Comparison of ENCODE assay signal across 20 mouse cellular contexts in genomic region chr6:100233061-100233460, GRCm38 (mm10). TPM values are rescaled to one million over a fixed set of nuclear protein-coding genes. Genes with fewer than 3 reads are reported as not detected.
DNase-seq lines count a peak whose midpoint lies in the region; ATAC-seq and TF ChIP-seq lines count a peak whose summit lies in the region.
"Had no signal": no experiment of that assay in that cellular context is flagged by ENCODE, and none has a peak within 500 bp of the region (broad histone marks: within the 10 kb centered on the region; RNA-seq: fewer than 3 reads in every experiment).

No protein-coding gene starts in this region.

- no peaks in the 10 kb centered on the region for H3K9me3 ChIP-seq in intestine, embryonic 15.5 days
- H3K9me3 ChIP-seq in intestine, postnatal 0 days (ENCODE audit: control insufficient read depth) = no peaks in the 10 kb centered on the region
- no peaks in the 10 kb centered on the region for H3K9me3 ChIP-seq in liver, embryonic 15.5 days (replicated peaks)
- H3K9me3 ChIP-seq in liver, embryonic 11.5 days (ENCODE audit: control insufficient read depth, low read length) = no peaks in the 10 kb centered on the region
- no peaks in the 10 kb centered on the region for H3K9me3 ChIP-seq in forebrain, embryonic 14.5 days (replicated peaks; ENCODE audit: control insufficient read depth, low read length)
- H3K9me3 ChIP-seq: hindbrain, embryonic 10.5 days; limb, embryonic 12.5 days; midbrain, embryonic 12.5 days had no signal

- H3K4me3 ChIP-seq in intestine, embryonic 15.5 days (replicated peaks) = no peak overlapping the region
- H3K4me3 ChIP-seq in intestine, postnatal 0 days (ENCODE audit: low read depth, low read length) = no peak overlapping the region
- no peak overlapping the region for H3K4me3 ChIP-seq in liver, embryonic 15.5 days (replicated peaks)
- H3K4me3 ChIP-seq in liver, embryonic 11.5 days (ENCODE audit: low read depth, low read length) = no peak overlapping the region
- H3K4me3 ChIP-seq in forebrain, embryonic 14.5 days (ENCODE audit: low read depth, low read length) = no peak overlapping the region
- H3K4me3 ChIP-seq: hindbrain, embryonic 10.5 days; limb, embryonic 12.5 days; midbrain, embryonic 12.5 days had no signal

- WGBS in intestine, embryonic 15.5 days = 54% methylated on average over 4 of the region's 4 CpGs
- 39% methylated on average over 4 of the region's 4 CpGs for WGBS in intestine, postnatal 0 days
- 69% methylated on average over 4 of the region's 4 CpGs for WGBS in liver, embryonic 15.5 days (ENCODE audit: insufficient replicate concordance)
- 65% methylated on average over 4 of the region's 4 CpGs for WGBS in liver, embryonic 11.5 days
- WGBS in forebrain, embryonic 14.5 days = 14% methylated on average over 4 of the region's 4 CpGs
- 29% methylated on average over 4 of the region's 4 CpGs for WGBS in large intestine, adult 2 months

- H3K4me1 ChIP-seq in intestine, embryonic 15.5 days (replicated peaks) = 0 out of 2 replicates have a peak, but pooled peaks cover 2% of the 10 kb centered on the region
- no peaks in the 10 kb centered on the region for H3K4me1 ChIP-seq in intestine, postnatal 0 days (replicated peaks; ENCODE audit: control insufficient read depth, insufficient read depth, low read length)
- H3K4me1 ChIP-seq in liver, embryonic 15.5 days (replicated peaks) = peaks cover 40% of the 10 kb centered on the region
- peaks cover 28% of the 10 kb centered on the region for H3K4me1 ChIP-seq in liver, embryonic 11.5 days (replicated peaks; ENCODE audit: control insufficient read depth, insufficient read depth, low read length)
- peaks cover 20% of the 10 kb centered on the region for H3K4me1 ChIP-seq in forebrain, embryonic 14.5 days (ENCODE audit: control insufficient read depth, insufficient read depth, low read length)

- no peak overlapping the region for H3K27ac ChIP-seq in intestine, embryonic 15.5 days
- H3K27ac ChIP-seq in intestine, postnatal 0 days (ENCODE audit: low read depth, low read length) = no peak overlapping the region
- H3K27ac ChIP-seq in liver, embryonic 15.5 days (replicated peaks) = no peak overlapping the region
- no peak overlapping the region for H3K27ac ChIP-seq in liver, embryonic 11.5 days (ENCODE audit: low read depth, low read length)
- H3K27ac ChIP-seq in forebrain, embryonic 14.5 days (ENCODE audit: low read depth, low read length) = no peak overlapping the region
- H3K27ac ChIP-seq: hindbrain, embryonic 10.5 days; limb, embryonic 12.5 days; midbrain, embryonic 12.5 days had no signal

- no peaks in the 10 kb centered on the region for H3K27me3 ChIP-seq in intestine, embryonic 15.5 days (replicated peaks)
- H3K27me3 ChIP-seq in intestine, postnatal 0 days (replicated peaks; ENCODE audit: control insufficient read depth, insufficient read depth, low read length) = no peaks in the 10 kb centered on the region
- no peaks in the 10 kb centered on the region for H3K27me3 ChIP-seq in liver, embryonic 15.5 days
- H3K27me3 ChIP-seq in liver, embryonic 11.5 days (replicated peaks; ENCODE audit: control insufficient read depth, insufficient read depth, low read length) = no peaks in the 10 kb centered on the region
- no peaks in the 10 kb centered on the region for H3K27me3 ChIP-seq in forebrain, embryonic 14.5 days (replicated peaks; ENCODE audit: control insufficient read depth, insufficient read depth, low read length)
- H3K27me3 ChIP-seq: limb, embryonic 12.5 days; midbrain, embryonic 12.5 days had no signal

- no peak overlapping the region for H3K9ac ChIP-seq in intestine, embryonic 15.5 days
- no peak overlapping the region for H3K9ac ChIP-seq in intestine, postnatal 0 days (ENCODE audit: low read depth, low read length)
- no peak overlapping the region for H3K9ac ChIP-seq in liver, embryonic 15.5 days
- no peak overlapping the region for H3K9ac ChIP-seq in liver, embryonic 11.5 days (ENCODE audit: low read depth, low read length)
- H3K9ac ChIP-seq in forebrain, embryonic 14.5 days (ENCODE audit: low read length) = no peak overlapping the region
- H3K9ac ChIP-seq: limb, embryonic 12.5 days; midbrain, embryonic 12.5 days had no signal

- DNase-seq in liver, embryonic 11.5 days (ENCODE audit: low spot score) = no peak
- DNase-seq in forebrain, embryonic 14.5 days (ENCODE audit: low spot score) = no peak
- peak; percentile 60 for DNase-seq in large intestine, adult 2 months (ENCODE audit: low read depth, low spot score)
- DNase-seq in cerebellum, adult 18-20 months = no peak
- DNase-seq: adrenal gland, postnatal 14 days; cerebellum, adult 8-10 months; gastrocnemius, postnatal 10 days; kidney, postnatal 36 days; lung, adult 18-20 months; lung, postnatal 10 days; right cerebral cortex, postnatal 25 days; thymus, postnatal 25 days had no signal

- peak; percentile 70; the same call in 1 of the 2 replicates for ATAC-seq in intestine, embryonic 15.5 days
- ATAC-seq in intestine, postnatal 0 days = no peak; the same call in 1 of the 2 replicates
- ATAC-seq in liver, embryonic 15.5 days (ENCODE audit: insufficient read depth) = 0 out of 2 replicates have a peak, but pooled peaks have one; percentile 18
- ATAC-seq in liver, embryonic 11.5 days (replicated peaks; ENCODE audit: low FRiP score) = no peak
- ATAC-seq in forebrain, embryonic 14.5 days = peak; percentile 22
- no peak for ATAC-seq in erythroblast, adult 5-6 weeks (replicated peaks; ENCODE audit: low FRiP score, poor library complexity, severe bottlenecking)

- no peak for TF ChIP-seq CTCF in intestine, postnatal 0 days (IDR thresholded peaks at IDR 0.05; ENCODE audit: low read depth)

- no peaks in the 10 kb centered on the region for H3K36me3 ChIP-seq in intestine, embryonic 15.5 days
- H3K36me3 ChIP-seq in intestine, postnatal 0 days (ENCODE audit: control insufficient read depth, insufficient read depth) = no peaks in the 10 kb centered on the region; the same call in 1 of the 2 replicates
- 0 out of 2 replicates have a peak, but pooled peaks cover 6% of the 10 kb centered on the region for H3K36me3 ChIP-seq in liver, embryonic 15.5 days (replicated peaks)
- no peaks in the 10 kb centered on the region for H3K36me3 ChIP-seq in liver, embryonic 11.5 days (ENCODE audit: control insufficient read depth, insufficient read depth, low read length)
- peaks cover 4% of the 10 kb centered on the region; the same call in 1 of the 2 replicates for H3K36me3 ChIP-seq in forebrain, embryonic 14.5 days (ENCODE audit: control insufficient read depth, insufficient read depth, low read length)
- H3K36me3 ChIP-seq: midbrain, embryonic 12.5 days had no signal

- no peak overlapping the region for H3K4me2 ChIP-seq in intestine, embryonic 15.5 days (replicated peaks)
- H3K4me2 ChIP-seq in intestine, postnatal 0 days (replicated peaks; ENCODE audit: low read depth) = no peak overlapping the region
- no peak overlapping the region for H3K4me2 ChIP-seq in liver, embryonic 15.5 days
- H3K4me2 ChIP-seq in liver, embryonic 11.5 days = no peak overlapping the region
- H3K4me2 ChIP-seq in forebrain, embryonic 14.5 days (ENCODE audit: low read length) = no peak overlapping the region
- H3K4me2 ChIP-seq: heart, embryonic 11.5 days; limb, embryonic 12.5 days; midbrain, embryonic 12.5 days had no signal

RNA-seq across cellular contexts. Expression of gene Rybp, which starts 54.2 kb away (rescaled TPM):
- 15.4 and 17.8 TPM in 2 replicates for polyA plus RNA-seq in intestine, embryonic 15.5 days (2015; fragmentation: Nextera tagmentation; extraction: Ambion mirVana)
- 13.5 and 14.7 TPM in 2 replicates for polyA plus RNA-seq in intestine, postnatal 0 days (2015; fragmentation: Nextera tagmentation; extraction: Ambion mirVana)
- polyA plus RNA-seq in liver, embryonic 15.5 days (2015; fragmentation: Nextera tagmentation; extraction: Ambion mirVana) = 5.1 and 5.4 TPM in 2 replicates
- polyA plus RNA-seq in liver, embryonic 11.5 days (2014; fragmentation: Nextera tagmentation; extraction: Ambion mirVana) = 8.7 and 11.2 TPM in 2 replicates
- 16.7 and 16.9 TPM in 2 replicates for polyA plus RNA-seq in forebrain, embryonic 14.5 days (2014; fragmentation: Nextera tagmentation; extraction: Ambion mirVana)
- polyA plus RNA-seq in large intestine, adult 2 months (2012; rRNA removed) = 20.6 and 39.3 TPM in 2 replicates
- total RNA-seq in erythroblast, adult 5-6 weeks (2015; ENCODE audit: low replicate concordance) = 11.7 and 12.7 TPM in 2 replicates
- total RNA-seq in erythroblast, adult 5-6 weeks (2017; ENCODE audit: low replicate concordance) = 8.6 and 9.2 TPM in 2 replicates

Comparison
In these comparisons a context has a peak if more than half of its experiments do, and no peak if none do; other contexts are left out.
1. ATAC-seq: peak in intestine, embryonic 15.5 days (single experiment), liver, embryonic 15.5 days (single experiment) and forebrain, embryonic 14.5 days (single experiment); none in intestine, postnatal 0 days (single experiment), liver, embryonic 11.5 days (single experiment) and erythroblast, adult 5-6 weeks (single experiment).